In genomic region chr17:34313393-34313792, GRCm38 (mm10) we compare ENCODE assay signal across 9 mouse cellular contexts. TPM values are rescaled to one million over a fixed set of nuclear protein-coding genes. Genes with fewer than 3 reads are reported as not detected.
A peak's percentile ranks its signal among the peaks of the same experiment; 100 is the strongest.
DNase-seq lines count a peak whose midpoint lies in the region; ATAC-seq and TF ChIP-seq lines count a peak whose summit lies in the region.
"Had no signal": no experiment of that assay in that cellular context is flagged by ENCODE, and none has a peak within 500 bp of the region (broad histone marks: within the 10 kb centered on the region; RNA-seq: fewer than 3 reads in every experiment).

No protein-coding gene starts in this region.

- H3K27me3 ChIP-seq in lung, embryonic 14.5 days (ENCODE audit: insufficient read depth, low read length): no peaks in the 10 kb centered on the region
- H3K27me3 ChIP-seq: heart, embryonic 13.5 days had no signal

- no peak overlapping the region for H3K27ac ChIP-seq in lung, embryonic 14.5 days (ENCODE audit: low read depth)
- H3K27ac ChIP-seq: heart, embryonic 13.5 days had no signal

- H3K4me1 ChIP-seq in lung, embryonic 14.5 days (ENCODE audit: insufficient read depth): no peaks in the 10 kb centered on the region

- peak; percentile 91 for TF ChIP-seq CTCF in lung, embryonic 14.5 days (IDR thresholded peaks at IDR 0.05; ENCODE audit: low read depth)

- DNase-seq in B cell, adult 2 months: peak; percentile 90 to 92
- peak; percentile 30 for DNase-seq in Muller cell, postnatal 12 days (ENCODE audit: inconsistent ontology term)
- DNase-seq in cerebellum, adult 9-11 months: peak; percentile 28
- peak; percentile 83 for DNase-seq in gastrocnemius, postnatal 10 days
- DNase-seq in kidney, postnatal 4 days: peak; percentile 91
- DNase-seq in lung, embryonic 14.5 days: peak; percentile 87
- DNase-seq in right cerebral cortex, postnatal 10 days (ENCODE audit: low spot score in 2 of 2): peak; percentile 55 to 81
- peak; percentile 79 for DNase-seq in urinary bladder, postnatal 14 days (ENCODE audit: low spot score)

- no peak overlapping the region for H3K4me3 ChIP-seq in lung, embryonic 14.5 days (ENCODE audit: low read depth, low read length)
- H3K4me3 ChIP-seq: heart, embryonic 13.5 days had no signal

- H3K4me2 ChIP-seq in lung, embryonic 14.5 days: no peak overlapping the region
- H3K4me2 ChIP-seq: heart, embryonic 13.5 days had no signal

- ATAC-seq in lung, embryonic 14.5 days (ENCODE audit: insufficient read depth): no peak

- H3K9me3 ChIP-seq in lung, embryonic 14.5 days (ENCODE audit: low read depth, low read length): no peaks in the 10 kb centered on the region
- H3K9me3 ChIP-seq: heart, embryonic 13.5 days had no signal

- WGBS in lung, embryonic 14.5 days: 32% methylated on average over 3 of the region's 3 CpGs

- H3K9ac ChIP-seq in lung, embryonic 14.5 days: no peak overlapping the region
- H3K9ac ChIP-seq: heart, embryonic 13.5 days had no signal

- no peaks in the 10 kb centered on the region for H3K36me3 ChIP-seq in lung, embryonic 14.5 days (ENCODE audit: insufficient read depth)
- H3K36me3 ChIP-seq: heart, embryonic 13.5 days had no signal

RNA-seq across cellular contexts. Expression of gene H2-Eb1, which starts 7.7 kb away (rescaled TPM):
- 1 to 10 TPM; 2.9 to 5.0 TPM for total RNA-seq in gastrocnemius, postnatal 10 days (2021)
- polyA plus RNA-seq in lung, embryonic 14.5 days (2014; fragmentation: Nextera tagmentation; extraction: Ambion mirVana): 2.2 and 2.3 TPM in 2 replicates

RNA-seq across cellular contexts. Expression of gene H2-Eb2, which starts 12.1 kb away (rescaled TPM):
- total RNA-seq in gastrocnemius, postnatal 10 days (2021): not detected
- not detected in 2 replicates for polyA plus RNA-seq in lung, embryonic 14.5 days (2014; fragmentation: Nextera tagmentation; extraction: Ambion mirVana)
- polyA plus RNA-seq: heart, embryonic 13.5 days had no signal

RNA-seq across cellular contexts. Expression of gene H2-Aa, which starts 25.8 kb away (rescaled TPM):
- total RNA-seq in gastrocnemius, postnatal 10 days (2021): 1 to 10 TPM; 4.5 TPM
- polyA plus RNA-seq in lung, embryonic 14.5 days (2014; fragmentation: Nextera tagmentation; extraction: Ambion mirVana): 2.0 TPM in 2 replicates

RNA-seq across cellular contexts. Expression of gene Btnl2, which starts 41.2 kb away (rescaled TPM):
- under 1 TPM; 0.40 to 0.81 TPM for total RNA-seq in gastrocnemius, postnatal 10 days (2021)
- polyA plus RNA-seq in lung, embryonic 14.5 days (2014; fragmentation: Nextera tagmentation; extraction: Ambion mirVana): 0.07 and 0.20 TPM in 2 replicates
- polyA plus RNA-seq: heart, embryonic 13.5 days had no signal

RNA-seq across cellular contexts. Expression of gene H2-Ab1, which starts 55.9 kb away (rescaled TPM):
- total RNA-seq in gastrocnemius, postnatal 10 days (2021): 1 to 10 TPM; 3.6 to 4.1 TPM
- polyA plus RNA-seq in lung, embryonic 14.5 days (2014; fragmentation: Nextera tagmentation; extraction: Ambion mirVana): 2.6 and 2.8 TPM in 2 replicates

Comparison
In these comparisons a context has a peak if more than half of its experiments do, and no peak if none do; other contexts are left out.
1. DNase-seq: peak in every context shown above with its lines; median percentile 91 in B cell, adult 2 months; 91 in kidney, postnatal 4 days; 87 in lung, embryonic 14.5 days; 83 in gastrocnemius, postnatal 10 days; 79 in urinary bladder, postnatal 14 days; 68 in right cerebral cortex, postnatal 10 days; 30 in Muller cell, postnatal 12 days; 28 in cerebellum, adult 9-11 months.